Mouse (Mus musculus) neural tube, embryonic 12.5 days (tissue): ENCODE data around the gene Zfp207. TPM values are rescaled to one million over a fixed set of nuclear protein-coding genes. Genes with fewer than 3 reads are reported as not detected.
A peak's percentile ranks its signal among the peaks of the same experiment; 100 is the strongest.
"Not testable (repeated sequence)": the region's sequence is repeated elsewhere in the genome, so short reads cannot be mapped to it uniquely, and the experiment has no call there.

ENCODE experiments used
- ATAC-seq: fragments of 200-750 bp; cut with Nextera tagmentation; 2 replicates; pipeline ENCODE4 v1.8.0; 2017; ENCODE audit warnings: low read depth, mild to moderate bottlenecking, moderate TSS enrichment, moderate library complexity; ENCODE audit not compliant: low FRiP score
- H3K27ac ChIP-seq: fragments of 300-500 bp; sonication (generic); 2 replicates; pipeline ENCODE4 v1.5.1; 2016
- H3K27me3 ChIP-seq: fragments of 300-500 bp; sonication (generic); replicated peaks from 2 replicates; pipeline ENCODE4 v1.6.1; 2016; ENCODE audit warnings: mild to moderate bottlenecking
- H3K36me3 ChIP-seq: fragments of 300-500 bp; sonication (generic); 2 replicates; pipeline ENCODE4 v1.6.1; 2016; ENCODE audit warnings: mild to moderate bottlenecking
- H3K4me1 ChIP-seq: fragments of 300-500 bp; sonication (generic); 2 replicates; pipeline ENCODE4 v1.6.1; 2016
- H3K4me2 ChIP-seq: fragments of 300-500 bp; sonication (generic); replicated peaks from 2 replicates; pipeline ENCODE4 v1.6.1; 2016; ENCODE audit warnings: mild to moderate bottlenecking
- H3K4me3 ChIP-seq: fragments of 300-500 bp; sonication (generic); 2 replicates; pipeline ENCODE4 v1.5.1; 2016
- H3K9ac ChIP-seq: fragments of 300-500 bp; sonication (generic); 2 replicates; pipeline ENCODE4 v1.6.1; 2016; ENCODE audit warnings: mild to moderate bottlenecking
- H3K9me3 ChIP-seq: fragments of 300-500 bp; sonication (generic); 2 replicates; pipeline ENCODE4 v1.6.1; 2016; ENCODE audit warnings: mild to moderate bottlenecking
- WGBS: fragments of 180-500 bp; shearing (Covaris S2); methylation state at CpG from one replicate; pipeline ENCODE4 v1.1.7; 2016; 5-methylcytosine and 5-hydroxymethylcytosine counted together
- polyA plus RNA-seq: library from polyadenylated mRNA; unstranded; fragments of >200 nt; fragmentation: Nextera tagmentation; extraction: Ambion mirVana; gene quantifications from 2 replicates; pipeline ENCODE4 v1.2.1, GENCODE M21; 2016

The Zfp207 gene
- 252 and 256 TPM in 2 replicates for polyA plus RNA-seq

GRCm38 (mm10) chr11:80383019-80383625 lies at the start of gene Zfp207:
TSS of gene Zfp207 (plus strand) at chr11:80383279.
- peak within 1 kb of the TSS; percentile 96 for H3K9ac ChIP-seq
- H3K4me3 ChIP-seq = peak within 1 kb of the TSS; percentile 91
- no peaks in the 10 kb centered on the region for H3K9me3 ChIP-seq
- peaks cover 12% of the 10 kb centered on the region for H3K36me3 ChIP-seq
- H3K27me3 ChIP-seq = no peaks in the 10 kb centered on the region
- peak within 1 kb of the TSS; percentile 80 for H3K4me2 ChIP-seq
- H3K4me1 ChIP-seq = peaks cover 23% of the 10 kb centered on the region
- peak; percentile 96 for ATAC-seq
- WGBS = under 1% methylated on average over 33 of the region's 33 CpGs
- peak within 1 kb of the TSS; percentile 69 for H3K27ac ChIP-seq

- H3K9me3 ChIP-seq = no peaks in the 10 kb centered on the region
- ATAC-seq = peak; percentile 95
- H3K4me3 ChIP-seq = no peak overlapping the region
- 2% methylated on average over 7 of the region's 7 CpGs for WGBS
- peaks cover 35% of the 10 kb centered on the region for H3K36me3 ChIP-seq
- H3K27ac ChIP-seq = peak overlapping the region; percentile 67
- peak overlapping the region; percentile 30 for H3K4me2 ChIP-seq
- no peak overlapping the region for H3K9ac ChIP-seq
- peaks cover 22% of the 10 kb centered on the region for H3K4me1 ChIP-seq
- no peaks in the 10 kb centered on the region for H3K27me3 ChIP-seq
These were observed 47.3 kb upstream of the Zfp207 start for GRCm38 (mm10) chr11:80335609-80336350.

- Histone ChIP-seq H3K27me3 (no peaks in the 10 kb centered on the region), H3K27ac (peak overlapping the region; percentile 54), H3K4me2 (peak overlapping the region; percentile 30; the same call in 1 of the 2 replicates), H3K9me3 (no peaks in the 10 kb centered on the region), H3K4me1 (peaks cover 22% of the 10 kb centered on the region), H3K9ac (no peak overlapping the region), H3K4me3 (no peak overlapping the region), H3K36me3 (peaks cover 35% of the 10 kb centered on the region)
- peak; percentile 36; the same call in 1 of the 2 replicates for ATAC-seq
- WGBS = 5% methylated on average over 6 of the region's 6 CpGs
These were observed 46.7 kb upstream of the Zfp207 start for GRCm38 (mm10) chr11:80336351-80336730.

- Histone ChIP-seq H3K4me2 (no peak overlapping the region), H3K9ac (no peak overlapping the region), H3K36me3 (peaks cover 11% of the 10 kb centered on the region), H3K4me1 (peaks cover 6% of the 10 kb centered on the region; the same call in 1 of the 2 replicates), H3K27me3 (no peaks in the 10 kb centered on the region), H3K27ac (peak overlapping the region; percentile 34; the same call in 1 of the 2 replicates), H3K9me3 (no peaks in the 10 kb centered on the region), H3K4me3 (no peak overlapping the region)
- ATAC-seq = no peak
- WGBS = 3% methylated on average over 2 of the region's 2 CpGs
These were observed 40.6 kb upstream of the Zfp207 start for GRCm38 (mm10) chr11:80342482-80342881.

GRCm38 (mm10) chr11:80351832-80352430 lies 31.1 kb upstream of the Zfp207 start:
- no peak; the same call in 1 of the 2 replicates for ATAC-seq
- Histone ChIP-seq H3K4me1 (no peaks in the 10 kb centered on the region), H3K4me3 (no peak overlapping the region), H3K36me3 (peaks cover 6% of the 10 kb centered on the region), H3K9me3 (no peaks in the 10 kb centered on the region), H3K27me3 (no peaks in the 10 kb centered on the region), H3K4me2 (no peak overlapping the region), H3K27ac (no peak overlapping the region), H3K9ac (no peak overlapping the region)
- WGBS = 73% methylated on average over 5 of the region's 5 CpGs

- WGBS = 31% methylated on average over 4 of the region's 4 CpGs
- H3K36me3 ChIP-seq = peaks cover 6% of the 10 kb centered on the region
- no peak overlapping the region for H3K27ac ChIP-seq
- no peaks in the 10 kb centered on the region for H3K27me3 ChIP-seq
- no peak overlapping the region for H3K4me3 ChIP-seq
- no peaks in the 10 kb centered on the region for H3K4me1 ChIP-seq
- no peaks in the 10 kb centered on the region for H3K9me3 ChIP-seq
- H3K9ac ChIP-seq = no peak overlapping the region
- no peak overlapping the region for H3K4me2 ChIP-seq
- ATAC-seq = no peak
These were observed 28.2 kb upstream of the Zfp207 start for GRCm38 (mm10) chr11:80354832-80355231.

- 92% methylated on average over 1 of the region's 1 CpGs for WGBS
- Histone ChIP-seq H3K4me2 (no peak overlapping the region), H3K27me3 (no peaks in the 10 kb centered on the region), H3K9ac (no peak overlapping the region), H3K36me3 (peaks cover 55% of the 10 kb centered on the region), H3K4me3 (no peak overlapping the region), H3K4me1 (no peaks in the 10 kb centered on the region), H3K27ac (no peak overlapping the region), H3K9me3 (no peaks in the 10 kb centered on the region)
- ATAC-seq = no peak
These were observed 14.1 kb upstream of the Zfp207 start for GRCm38 (mm10) chr11:80368949-80369348.

GRCm38 (mm10) chr11:80376651-80377050 lies 6.4 kb upstream of the Zfp207 start:
- peak overlapping the region; percentile 70 for H3K4me2 ChIP-seq

GRCm38 (mm10) chr11:80377712-80378451 lies 5.2 kb upstream of the Zfp207 start, which contains the start of gene 5730455P16Rik:
TSS of gene 5730455P16Rik (minus strand) at chr11:80378034.
- Histone ChIP-seq H3K36me3 (peaks cover 22% of the 10 kb centered on the region), H3K27me3 (no peaks in the 10 kb centered on the region), H3K4me3 (peak within 1 kb of the TSS; percentile 80), H3K4me2 (peak within 1 kb of the TSS; percentile 70), H3K27ac (peak within 1 kb of the TSS; percentile 82), H3K4me1 (no peaks in the 10 kb centered on the region), H3K9me3 (no peaks in the 10 kb centered on the region), H3K9ac (peak within 1 kb of the TSS; percentile 95)
- 3% methylated on average over 43 of the region's 43 CpGs for WGBS
- peak; percentile 65; the same call in 1 of the 2 replicates for ATAC-seq

More at GRCm38 (mm10) chr11:80376651-80377050, 6.4 kb upstream of the Zfp207 start:
- peaks cover 26% of the 10 kb centered on the region for H3K36me3 ChIP-seq
- no peak for ATAC-seq
- 79% methylated on average over 4 of the region's 4 CpGs for WGBS
- H3K27me3 ChIP-seq = no peaks in the 10 kb centered on the region
- no peak overlapping the region for H3K27ac ChIP-seq
- H3K4me3 ChIP-seq = no peak overlapping the region
- H3K9ac ChIP-seq = no peak overlapping the region
- H3K9me3 ChIP-seq = no peaks in the 10 kb centered on the region
- H3K4me1 ChIP-seq = no peaks in the 10 kb centered on the region

- WGBS = 68% methylated on average over 2 of the region's 2 CpGs
- not testable (repeated sequence) for H3K9me3 ChIP-seq, H3K27me3 ChIP-seq, H3K4me1 ChIP-seq, H3K27ac ChIP-seq, ATAC-seq
- peaks cover 16% of the 10 kb centered on the region for H3K36me3 ChIP-seq
- peak overlapping the region; percentile 95 for H3K9ac ChIP-seq
- H3K4me3 ChIP-seq = peak overlapping the region; percentile 80
- H3K4me2 ChIP-seq = peak overlapping the region; percentile 70
These were observed 4.5 kb upstream of the Zfp207 start for GRCm38 (mm10) chr11:80378452-80379068.

- not testable (repeated sequence) for H3K4me3 ChIP-seq, H3K27ac ChIP-seq, H3K27me3 ChIP-seq, H3K36me3 ChIP-seq, H3K9me3 ChIP-seq, ATAC-seq, H3K4me2 ChIP-seq, H3K4me1 ChIP-seq, H3K9ac ChIP-seq
- 98% methylated on average over 7 of the region's 7 CpGs for WGBS
These were observed 3.9 kb upstream of the Zfp207 start for GRCm38 (mm10) chr11:80379184-80379583.
